In genomic region chr6:31189060-31189459, GRCm38 (mm10) we compare ENCODE assay signal across 8 mouse cellular contexts.
DNase-seq lines count a peak whose midpoint lies in the region; ATAC-seq lines count a peak whose summit lies in the region.

No protein-coding gene starts in this region.

- no peaks in the 10 kb centered on the region for H3K36me3 ChIP-seq in midbrain, embryonic 14.5 days (ENCODE audit: control insufficient read depth, insufficient read depth, low read length)
- H3K36me3 ChIP-seq in midbrain, embryonic 16.5 days (ENCODE audit: control insufficient read depth, insufficient read depth, low read length): no peaks in the 10 kb centered on the region
- H3K36me3 ChIP-seq in embryonic facial prominence, embryonic 14.5 days (ENCODE audit: control insufficient read depth, insufficient read depth, low read length): no peaks in the 10 kb centered on the region

- no peak overlapping the region for H3K4me2 ChIP-seq in midbrain, embryonic 14.5 days (ENCODE audit: low read length)
- no peak overlapping the region for H3K4me2 ChIP-seq in midbrain, embryonic 16.5 days (ENCODE audit: low read length)
- H3K4me2 ChIP-seq in embryonic facial prominence, embryonic 14.5 days (ENCODE audit: low read depth, low read length): no peak overlapping the region

- H3K9me3 ChIP-seq in midbrain, embryonic 14.5 days (ENCODE audit: control insufficient read depth, low read length): no peaks in the 10 kb centered on the region
- no peaks in the 10 kb centered on the region for H3K9me3 ChIP-seq in midbrain, embryonic 16.5 days (replicated peaks; ENCODE audit: control insufficient read depth, low read length, poor library complexity, severe bottlenecking)
- H3K9me3 ChIP-seq in embryonic facial prominence, embryonic 14.5 days (ENCODE audit: control insufficient read depth, low read length): no peaks in the 10 kb centered on the region

- no peaks in the 10 kb centered on the region for H3K27me3 ChIP-seq in midbrain, embryonic 14.5 days (ENCODE audit: control insufficient read depth, insufficient read depth, low read length)
- no peaks in the 10 kb centered on the region for H3K27me3 ChIP-seq in midbrain, embryonic 16.5 days (ENCODE audit: control insufficient read depth, insufficient read depth, low read depth, low read length)
- H3K27me3 ChIP-seq in embryonic facial prominence, embryonic 14.5 days (replicated peaks; ENCODE audit: control insufficient read depth, insufficient read depth, low read length): no peaks in the 10 kb centered on the region

- DNase-seq in embryo, embryonic 10 days (ENCODE audit: low spot score): peak; percentile 62
- no peak for DNase-seq in embryo, embryonic 9.5 days (ENCODE audit: extremely low spot score)
- DNase-seq in midbrain, embryonic 14.5 days: peak; percentile 61
- DNase-seq in embryonic facial prominence, embryonic 14.5 days (ENCODE audit: low spot score): no peak
- peak; percentile 26 to 34 for DNase-seq in lung, postnatal 4 days
- no peak for DNase-seq in c-Kit-positive CD71-positive TER-119-positive erythroid progenitor cells, embryonic 14.5 days (ENCODE audit: low spot score)
- no peak for DNase-seq in heart, adult 8-10 months (ENCODE audit: low spot score)

- H3K9ac ChIP-seq in midbrain, embryonic 14.5 days (replicated peaks; ENCODE audit: low read length): no peak overlapping the region
- H3K9ac ChIP-seq in midbrain, embryonic 16.5 days (ENCODE audit: low read depth, low read length): no peak overlapping the region
- H3K9ac ChIP-seq in embryonic facial prominence, embryonic 14.5 days (ENCODE audit: low read depth, low read length): no peak overlapping the region

- no peak for ATAC-seq in midbrain, embryonic 14.5 days (ENCODE audit: low FRiP score, low TSS enrichment)
- no peak for ATAC-seq in midbrain, embryonic 16.5 days
- 0 out of 2 replicates have a peak, but pooled peaks have one; percentile 55 for ATAC-seq in embryonic facial prominence, embryonic 14.5 days (ENCODE audit: low read depth)

- H3K27ac ChIP-seq in midbrain, embryonic 14.5 days (replicated peaks; ENCODE audit: low read depth, low read length): no peak overlapping the region
- H3K27ac ChIP-seq in midbrain, embryonic 16.5 days (ENCODE audit: low read length): no peak overlapping the region
- H3K27ac ChIP-seq in embryonic facial prominence, embryonic 14.5 days (replicated peaks; ENCODE audit: low read depth, low read length): no peak overlapping the region

- no peak overlapping the region for H3K4me3 ChIP-seq in midbrain, embryonic 14.5 days (replicated peaks; ENCODE audit: low read depth, low read length)
- no peak overlapping the region for H3K4me3 ChIP-seq in midbrain, embryonic 16.5 days (ENCODE audit: low read depth, low read length)
- H3K4me3 ChIP-seq in embryonic facial prominence, embryonic 14.5 days (ENCODE audit: low read depth, low read length): no peak overlapping the region

- 63% methylated on average over 7 of the region's 7 CpGs for WGBS in midbrain, embryonic 14.5 days
- WGBS in midbrain, embryonic 16.5 days: 59% methylated on average over 7 of the region's 7 CpGs
- WGBS in embryonic facial prominence, embryonic 14.5 days: 56% methylated on average over 7 of the region's 7 CpGs

- H3K4me1 ChIP-seq in midbrain, embryonic 14.5 days (ENCODE audit: control insufficient read depth, insufficient read depth, low read length): no peaks in the 10 kb centered on the region
- H3K4me1 ChIP-seq in midbrain, embryonic 16.5 days (ENCODE audit: control insufficient read depth, insufficient read depth, low read length): no peaks in the 10 kb centered on the region
- H3K4me1 ChIP-seq in embryonic facial prominence, embryonic 14.5 days (ENCODE audit: control insufficient read depth, insufficient read depth, low read length): no peaks in the 10 kb centered on the region

Comparison
In these comparisons a context has a peak if more than half of its experiments do, and no peak if none do; other contexts are left out.
1. DNase-seq: peak in embryo, embryonic 10 days (single experiment), midbrain, embryonic 14.5 days (single experiment) and lung, postnatal 4 days (2 of 2); none in embryo, embryonic 9.5 days (single experiment), embryonic facial prominence, embryonic 14.5 days (single experiment), c-Kit-positive CD71-positive TER-119-positive erythroid progenitor cells, embryonic 14.5 days (single experiment) and heart, adult 8-10 months (single experiment).